Mouse (Mus musculus) ovary, postnatal 10 days (tissue): ENCODE results near the gene Gm5725.
"Not testable (repeated sequence)": the region's sequence is repeated elsewhere in the genome, so short reads cannot be mapped to it uniquely, and the experiment has no call there.

Experiments used
- DNase-seq: peaks from one replicate; pipeline ENCODE4 v3.0.0; 2022; ENCODE audit warnings: low spot score

Gene Gm5725

DNA sequence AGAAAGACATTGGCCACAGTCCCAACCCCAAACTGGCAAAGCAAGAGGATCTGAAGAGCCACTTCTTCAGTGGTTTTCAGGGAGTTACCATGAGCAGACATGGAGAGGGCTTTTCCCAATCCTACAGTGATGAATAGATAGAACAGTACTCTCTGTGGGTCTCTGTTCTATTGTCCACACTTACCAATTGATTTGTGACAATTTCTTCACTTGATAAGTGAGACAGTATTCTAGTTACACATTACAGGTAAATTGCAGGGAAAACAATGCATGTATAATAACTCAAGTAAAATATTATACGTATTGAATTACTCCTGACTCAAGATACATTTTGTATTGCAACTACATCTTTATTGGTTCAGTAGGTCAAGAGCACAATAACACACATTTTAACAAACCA lies at the start of gene Gm5725:
TSS of gene Gm5725 (minus strand) at position 101 of the 400 bp plus-strand sequence.
- not testable (repeated sequence) for DNase-seq

DNA sequence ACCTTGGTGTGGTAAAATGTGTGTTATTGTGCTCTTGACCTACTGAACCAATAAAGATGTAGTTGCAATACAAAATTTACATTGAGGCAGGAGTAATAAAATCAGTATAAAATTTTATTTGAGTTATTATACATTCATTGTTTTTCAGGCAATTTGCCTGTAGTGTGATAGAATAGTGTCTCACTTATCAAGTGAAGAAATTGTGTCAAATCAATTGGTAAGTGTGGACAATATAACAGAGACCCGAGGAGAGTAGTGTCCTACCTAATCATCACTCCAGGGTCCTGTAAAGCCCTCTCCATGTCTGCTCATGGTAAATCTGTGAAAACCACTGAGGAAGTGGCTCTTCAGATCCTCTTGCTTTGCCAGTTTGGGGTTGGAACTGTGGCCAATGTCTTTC lies 12.0 kb downstream of the Gm5725 start, which contains the start of gene Vmn1r135:
TSS of gene Vmn1r135 (plus strand) at position 301 of the 400 bp plus-strand sequence.
- not testable (repeated sequence) for DNase-seq

GRCm38 (mm10) chr7:21796628-21797027 lies 47.4 kb downstream of the Gm5725 start, which contains the start of gene Gm4177:
Gene Gm4177, minus strand, starts transcription at chr7:21796728.
- DNase-seq = not testable (repeated sequence)
